Mouse (Mus musculus): Measurements from ENCODE around the gene Ppt2. TPM values are rescaled to one million over a fixed set of nuclear protein-coding genes. Genes with fewer than 3 reads are reported as not detected.
A peak's percentile ranks its signal among the peaks of the same experiment; 100 is the strongest.

The Ppt2 gene
- polyA plus RNA-seq, 1 experiment from 2014 or later: 26.0 TPM

DNA sequence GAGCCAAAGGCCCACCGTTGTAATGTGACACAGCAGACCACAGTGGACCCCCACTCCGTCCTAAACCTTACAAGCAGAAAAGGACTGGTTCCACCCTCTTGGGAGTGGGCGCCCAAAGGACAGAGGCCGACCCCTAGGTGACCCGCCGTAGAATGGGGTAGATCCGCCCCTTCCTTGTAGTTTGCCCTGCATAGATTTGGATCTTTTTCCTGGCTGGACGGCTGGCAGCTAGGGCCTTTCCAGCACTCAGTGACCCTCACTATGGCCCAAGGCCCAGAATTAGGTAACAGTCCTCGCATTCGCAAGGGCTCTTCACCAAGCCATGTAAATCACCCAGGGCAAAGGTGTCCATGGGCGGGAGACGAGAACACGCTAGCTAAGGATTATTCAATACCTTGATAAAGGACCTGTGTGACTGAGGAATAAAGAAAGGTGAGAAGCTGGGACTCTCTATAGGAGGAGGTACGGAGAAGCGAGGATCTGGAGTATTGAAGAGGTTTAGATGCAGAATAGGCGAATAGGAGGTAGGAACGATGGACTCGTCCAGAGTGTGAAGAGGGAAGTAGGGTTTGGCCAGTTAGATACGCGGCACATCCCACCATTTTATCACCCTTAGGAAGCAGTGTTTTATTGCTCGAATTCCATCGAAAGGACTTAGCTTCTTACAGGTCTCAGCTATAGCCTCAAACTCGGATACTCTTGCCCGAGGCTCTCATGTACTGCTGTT lies 23.6 kb downstream of the Ppt2 start:
- H3K4me1 ChIP-seq (replicated peaks; ENCODE audit: control insufficient read depth, insufficient read depth, low read length): peaks cover 16% of the 10 kb centered on the region
- H3K4me2 ChIP-seq (replicated peaks; ENCODE audit: low read depth, low read length): peak overlapping the region; percentile 81
- peaks cover 6% of the 10 kb centered on the region for H3K36me3 ChIP-seq (ENCODE audit: control insufficient read depth, insufficient read depth, low read length)
- 19% methylated on average over 24 of the region's 24 CpGs for WGBS
- ATAC-seq (ENCODE audit: low FRiP score) (no peak), DNase-seq (ENCODE audit: low spot score) (peak; percentile 39)
- peak overlapping the region; percentile 96 for H3K4me3 ChIP-seq (ENCODE audit: low read depth, low read length)
- H3K9me3 ChIP-seq (ENCODE audit: control insufficient read depth, low read length): no peaks in the 10 kb centered on the region
- peak overlapping the region; percentile 87 for H3K27ac ChIP-seq (ENCODE audit: low read depth, low read length)
- no peaks in the 10 kb centered on the region for H3K27me3 ChIP-seq (ENCODE audit: control insufficient read depth, insufficient read depth, low read length)
- peak overlapping the region; percentile 91 for H3K9ac ChIP-seq (ENCODE audit: low read depth, low read length)

DNA sequence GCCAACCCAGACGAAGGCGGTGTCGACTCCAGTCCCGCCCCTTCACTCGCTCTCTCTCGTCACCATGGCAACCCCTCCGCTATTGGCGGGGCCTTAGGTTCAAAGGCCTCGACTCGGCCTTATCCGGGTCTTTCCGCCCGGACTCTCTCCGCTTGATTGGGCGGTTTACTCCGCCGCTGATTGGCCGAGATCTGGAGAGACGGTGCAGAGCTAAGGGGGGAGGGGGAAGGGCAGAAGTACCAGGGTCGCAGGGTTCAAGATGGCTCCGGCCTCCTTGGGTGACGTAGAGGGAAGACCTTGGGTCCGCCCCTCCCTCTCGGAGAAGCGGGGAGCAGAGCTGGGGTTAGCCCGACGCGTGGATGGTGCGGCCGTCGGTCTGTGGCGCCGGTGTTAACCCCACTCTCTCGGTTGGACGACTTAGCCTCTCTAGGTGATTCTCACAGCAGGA lies 24.2 kb downstream of the Ppt2 start, which contains the start of gene Agpat1:
Gene Agpat1, plus strand, starts transcription at position 202 of the 448 bp plus-strand sequence.
- Histone ChIP-seq H3K27me3 (ENCODE audit: control insufficient read depth, insufficient read depth, low read length) (no peaks in the 10 kb centered on the region), H3K9me3 (ENCODE audit: control insufficient read depth, low read length) (no peaks in the 10 kb centered on the region), H3K27ac (ENCODE audit: low read depth, low read length) (peak within 1 kb of the TSS; percentile 87), H3K4me1 (replicated peaks; ENCODE audit: control insufficient read depth, insufficient read depth, low read length) (peaks cover 16% of the 10 kb centered on the region), H3K36me3 (ENCODE audit: control insufficient read depth, insufficient read depth, low read length) (peaks cover 6% of the 10 kb centered on the region), H3K4me2 (replicated peaks; ENCODE audit: low read depth, low read length) (peak within 1 kb of the TSS; percentile 81), H3K9ac (ENCODE audit: low read depth, low read length) (peak within 1 kb of the TSS; percentile 91), H3K4me3 (ENCODE audit: low read depth, low read length) (peak within 1 kb of the TSS; percentile 96)
- 0% methylated on average over 35 of the region's 35 CpGs for WGBS
- DNase-seq (ENCODE audit: low spot score) (peak; percentile 100), ATAC-seq (ENCODE audit: low FRiP score) (peak; percentile 89)

DNA sequence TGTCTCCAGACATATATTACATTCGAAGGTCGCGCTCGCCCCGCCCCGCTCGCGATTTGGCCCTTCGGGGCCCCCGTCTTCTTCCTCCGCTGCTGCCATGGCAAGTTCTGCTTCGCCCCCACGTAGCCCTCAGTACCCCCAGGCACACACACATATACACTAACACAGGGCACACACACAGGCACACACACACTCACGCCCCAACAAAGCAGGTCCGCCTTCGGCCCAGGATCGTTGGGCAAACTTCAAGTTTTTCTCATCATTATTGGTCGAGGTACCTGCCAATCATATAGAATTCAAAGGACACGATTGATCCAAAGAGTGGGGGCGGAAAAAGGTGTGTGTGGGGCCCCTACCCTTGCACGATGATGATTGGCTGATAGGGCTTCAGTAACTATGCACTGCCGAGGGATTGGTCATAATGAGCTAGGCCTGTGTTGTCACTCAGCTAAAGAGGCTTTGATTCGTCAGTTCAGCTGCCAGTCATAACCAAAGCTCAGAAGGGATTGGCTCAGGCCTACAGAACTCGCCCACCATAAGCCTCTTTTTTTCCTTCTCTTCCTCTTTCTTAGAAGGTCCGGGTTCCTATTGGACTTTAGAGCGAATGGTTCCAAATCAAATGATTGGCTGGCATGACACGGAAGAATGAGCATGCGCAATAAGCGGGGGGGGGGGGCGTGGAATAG lies 24.8 kb downstream of the Ppt2 start, which contains the start of gene Rnf5:
Gene Rnf5, minus strand, starts transcription at position 316 of the 686 bp plus-strand sequence.
- WGBS: under 1% methylated on average over 30 of the region's 30 CpGs
- peak within 1 kb of the TSS; percentile 81 for H3K4me2 ChIP-seq (replicated peaks; ENCODE audit: low read depth, low read length)

DNA sequence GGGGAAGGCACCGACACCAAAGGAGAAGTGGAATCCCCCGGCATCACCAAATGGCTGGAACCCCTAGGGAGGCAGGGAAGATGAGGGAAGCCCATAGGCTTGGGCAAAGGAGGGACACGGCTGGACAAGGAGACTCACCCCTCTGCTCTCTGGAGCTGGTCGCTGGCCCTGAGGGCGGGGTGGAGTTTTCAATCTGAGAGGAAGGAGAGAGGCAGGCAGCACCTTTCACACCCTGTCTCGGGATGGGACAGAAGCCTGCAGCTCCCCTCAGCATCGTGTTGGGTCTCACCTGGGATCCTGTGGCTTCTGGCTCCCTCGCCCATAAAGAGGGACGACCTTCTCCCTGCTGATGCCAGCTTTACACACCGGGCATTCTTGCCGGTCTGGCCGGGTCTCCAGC lies 26.5 kb downstream of the Ppt2 start:
- Histone ChIP-seq H3K9me3 (ENCODE audit: control insufficient read depth, low read length) (no peaks in the 10 kb centered on the region), H3K4me3 (ENCODE audit: low read depth, low read length) (peak overlapping the region; percentile 56; the same call in 1 of the 2 replicates), H3K27me3 (ENCODE audit: control insufficient read depth, insufficient read depth, low read length) (no peaks in the 10 kb centered on the region), H3K9ac (ENCODE audit: low read depth, low read length) (no peak overlapping the region), H3K27ac (ENCODE audit: low read depth, low read length) (no peak overlapping the region), H3K4me2 (replicated peaks; ENCODE audit: low read depth, low read length) (peak overlapping the region; percentile 80; the same call in 1 of the 2 replicates), H3K36me3 (ENCODE audit: control insufficient read depth, insufficient read depth, low read length) (peaks cover 6% of the 10 kb centered on the region), H3K4me1 (replicated peaks; ENCODE audit: control insufficient read depth, insufficient read depth, low read length) (peaks cover 13% of the 10 kb centered on the region)
- no peak for DNase-seq (ENCODE audit: low spot score)
- 87% methylated on average over 12 of the region's 12 CpGs for WGBS
- ATAC-seq (ENCODE audit: low FRiP score): no peak

More for the DNA sequence above, 24.8 kb downstream of the Ppt2 start, which contains the start of gene Rnf5:
- Histone ChIP-seq H3K27ac (ENCODE audit: low read depth, low read length) (peak within 1 kb of the TSS; percentile 87), H3K9ac (ENCODE audit: low read depth, low read length) (peak within 1 kb of the TSS; percentile 53), H3K27me3 (ENCODE audit: control insufficient read depth, insufficient read depth, low read length) (no peaks in the 10 kb centered on the region), H3K36me3 (ENCODE audit: control insufficient read depth, insufficient read depth, low read length) (peaks cover 6% of the 10 kb centered on the region), H3K4me3 (ENCODE audit: low read depth, low read length) (peak within 1 kb of the TSS; percentile 96), H3K4me1 (replicated peaks; ENCODE audit: control insufficient read depth, insufficient read depth, low read length) (peaks cover 16% of the 10 kb centered on the region), H3K9me3 (ENCODE audit: control insufficient read depth, low read length) (no peaks in the 10 kb centered on the region)
- ATAC-seq (ENCODE audit: low FRiP score) (peak; percentile 95), DNase-seq (ENCODE audit: low spot score) (peak; percentile 98)

DNA sequence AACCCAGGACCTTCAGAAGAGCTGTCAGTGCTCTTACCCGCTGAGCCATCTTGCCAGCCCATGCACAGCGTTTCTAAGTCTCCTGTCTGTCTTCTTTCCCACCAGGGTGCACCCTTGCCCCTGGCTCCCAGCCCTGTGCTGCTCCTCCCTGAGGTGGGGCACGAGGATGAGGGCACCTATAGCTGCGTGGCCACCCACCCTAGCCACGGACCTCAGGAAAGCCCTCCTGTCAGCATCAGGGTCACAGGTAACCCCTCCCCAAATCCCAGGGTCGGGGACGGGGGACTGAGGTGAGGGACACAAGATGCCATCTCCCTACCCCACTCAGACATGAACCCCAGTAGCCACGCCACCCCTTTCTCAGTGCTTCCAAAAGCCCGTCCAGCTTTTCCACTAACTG lies 28.4 kb downstream of the Ppt2 start:
- Histone ChIP-seq H3K36me3 (ENCODE audit: control insufficient read depth, insufficient read depth, low read length) (peaks cover 6% of the 10 kb centered on the region), H3K4me3 (ENCODE audit: low read depth, low read length) (no peak overlapping the region), H3K27ac (ENCODE audit: low read depth, low read length) (no peak overlapping the region), H3K27me3 (ENCODE audit: control insufficient read depth, insufficient read depth, low read length) (no peaks in the 10 kb centered on the region), H3K9me3 (ENCODE audit: control insufficient read depth, low read length) (no peaks in the 10 kb centered on the region), H3K9ac (ENCODE audit: low read depth, low read length) (no peak overlapping the region), H3K4me1 (replicated peaks; ENCODE audit: control insufficient read depth, insufficient read depth, low read length) (peaks cover 8% of the 10 kb centered on the region), H3K4me2 (replicated peaks; ENCODE audit: low read depth, low read length) (no peak overlapping the region)
- DNase-seq (ENCODE audit: low spot score) (no peak), ATAC-seq (ENCODE audit: low FRiP score) (no peak)
- WGBS: 79% methylated on average over 9 of the region's 9 CpGs

DNA sequence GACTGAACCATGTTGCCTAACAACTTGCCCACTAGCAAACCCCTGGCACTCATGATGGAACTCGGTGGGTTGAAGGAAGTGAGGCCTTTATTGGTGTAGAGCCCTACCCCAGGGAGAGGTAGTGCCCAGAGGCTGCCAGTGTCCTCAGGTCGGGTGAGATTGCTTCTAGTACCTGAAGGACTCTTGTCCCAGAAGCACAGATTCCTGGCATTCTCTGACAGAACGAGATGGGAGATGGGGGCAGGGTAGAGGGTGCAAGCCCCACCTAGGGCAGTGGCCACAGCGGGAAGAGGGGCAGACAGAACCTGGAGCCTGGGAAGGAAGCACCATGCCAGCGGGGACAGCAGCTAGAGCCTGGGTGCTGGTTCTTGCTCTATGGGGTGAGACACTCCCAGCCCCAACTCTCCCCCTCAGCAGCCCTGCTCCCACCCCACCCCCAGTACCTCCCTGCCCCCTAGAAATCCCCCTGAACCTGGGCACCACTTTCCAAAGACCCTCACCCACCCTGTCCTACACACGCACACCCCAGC lies 30.7 kb downstream of the Ppt2 start, which contains the start of gene Ager:
Gene Ager, plus strand, starts transcription at position 297 of the 530 bp plus-strand sequence.
- H3K27ac ChIP-seq (ENCODE audit: low read depth, low read length): no peak within 1 kb of the TSS; the same call in 1 of the 2 replicates
- no peak within 1 kb of the TSS for H3K4me3 ChIP-seq (ENCODE audit: low read depth, low read length)
- no peaks in the 10 kb centered on the region for H3K9me3 ChIP-seq (ENCODE audit: control insufficient read depth, low read length)
- no peak for ATAC-seq (ENCODE audit: low FRiP score)
- peaks cover 6% of the 10 kb centered on the region for H3K36me3 ChIP-seq (ENCODE audit: control insufficient read depth, insufficient read depth, low read length)
- H3K27me3 ChIP-seq (ENCODE audit: control insufficient read depth, insufficient read depth, low read length): no peaks in the 10 kb centered on the region
- H3K4me2 ChIP-seq (replicated peaks; ENCODE audit: low read depth, low read length): no peak within 1 kb of the TSS
- no peak within 1 kb of the TSS for H3K9ac ChIP-seq (ENCODE audit: low read depth, low read length)
- peaks cover 10% of the 10 kb centered on the region for H3K4me1 ChIP-seq (replicated peaks; ENCODE audit: control insufficient read depth, insufficient read depth, low read length)
- 30% methylated on average over 6 of the region's 6 CpGs for WGBS
- no peak for DNase-seq (ENCODE audit: low spot score)

DNA sequence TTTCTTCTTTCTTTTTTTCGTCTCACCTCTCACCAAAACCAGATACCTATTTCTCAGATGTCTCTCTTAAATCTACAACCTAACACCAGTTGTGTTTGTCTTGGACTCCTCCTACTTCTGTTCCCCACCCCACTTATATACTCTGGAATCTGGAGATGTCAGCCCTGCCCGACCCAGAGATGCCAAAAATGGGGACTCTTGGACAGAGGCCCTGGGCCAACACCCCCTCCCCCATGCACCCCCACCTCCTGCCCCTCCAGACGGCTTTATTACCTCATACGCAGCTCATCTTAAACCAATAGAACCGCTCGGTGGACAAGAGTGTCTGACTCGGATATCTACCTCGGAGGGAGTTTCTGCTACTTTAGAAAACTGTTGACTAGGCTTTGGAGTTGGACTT lies 32.2 kb downstream of the Ppt2 start:
- Histone ChIP-seq H3K27ac (ENCODE audit: low read depth, low read length) (no peak overlapping the region), H3K4me1 (replicated peaks; ENCODE audit: control insufficient read depth, insufficient read depth, low read length) (peaks cover 10% of the 10 kb centered on the region)

DNA sequence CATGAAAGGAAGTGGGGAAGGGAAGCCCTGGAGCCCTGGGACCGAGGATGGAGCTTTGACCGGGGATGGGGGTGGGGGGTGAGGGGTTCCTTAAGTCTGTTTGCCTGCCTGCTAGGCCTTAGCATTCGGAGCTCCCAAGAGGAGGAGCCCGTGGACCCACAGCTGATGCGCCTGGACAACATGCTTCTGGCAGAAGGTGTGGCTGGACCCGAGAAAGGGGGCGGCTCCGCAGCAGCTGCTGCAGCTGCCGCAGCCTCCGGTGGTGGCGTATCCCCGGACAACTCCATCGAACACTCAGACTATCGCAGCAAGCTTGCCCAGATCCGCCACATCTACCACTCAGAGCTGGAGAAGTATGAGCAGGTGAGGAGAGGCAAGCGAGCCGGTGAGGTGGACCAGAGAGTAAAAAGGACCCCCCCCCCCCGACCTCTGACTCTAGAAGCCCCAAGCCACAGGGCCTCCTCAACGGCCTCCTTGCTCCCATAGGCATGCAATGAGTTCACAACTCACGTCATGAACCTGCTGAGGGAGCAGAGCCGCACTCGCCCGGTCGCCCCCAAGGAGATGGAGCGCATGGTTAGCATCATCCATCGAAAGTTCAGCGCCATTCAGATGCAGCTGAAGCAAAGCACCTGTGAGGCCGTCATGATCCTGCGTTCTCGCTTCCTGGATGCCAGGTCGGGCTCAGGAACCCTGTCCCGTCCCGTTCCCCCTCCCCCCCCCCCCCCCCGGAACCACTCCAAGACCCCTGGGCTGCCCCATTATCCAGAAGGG lies 34.4 kb downstream of the Ppt2 start:
- Histone ChIP-seq H3K9me3 (ENCODE audit: control insufficient read depth, low read length) (no peaks in the 10 kb centered on the region), H3K4me3 (ENCODE audit: low read depth, low read length) (peak overlapping the region; percentile 97), H3K9ac (ENCODE audit: low read depth, low read length) (peak overlapping the region; percentile 99), H3K4me2 (replicated peaks; ENCODE audit: low read depth, low read length) (peak overlapping the region; percentile 98), H3K36me3 (ENCODE audit: control insufficient read depth, insufficient read depth, low read length) (no peaks in the 10 kb centered on the region), H3K27ac (ENCODE audit: low read depth, low read length) (peak overlapping the region; percentile 100; the same call in 1 of the 2 replicates), H3K4me1 (replicated peaks; ENCODE audit: control insufficient read depth, insufficient read depth, low read length) (peaks cover 25% of the 10 kb centered on the region), H3K27me3 (ENCODE audit: control insufficient read depth, insufficient read depth, low read length) (no peaks in the 10 kb centered on the region)
- ATAC-seq (ENCODE audit: low FRiP score) (no peak), DNase-seq (ENCODE audit: low spot score) (no peak)
- 49% methylated on average over 32 of the region's 34 CpGs for WGBS

More for the DNA sequence above, 32.2 kb downstream of the Ppt2 start:
- Histone ChIP-seq H3K9me3 (ENCODE audit: control insufficient read depth, low read length) (no peaks in the 10 kb centered on the region), H3K9ac (ENCODE audit: low read depth, low read length) (no peak overlapping the region), H3K36me3 (ENCODE audit: control insufficient read depth, insufficient read depth, low read length) (peaks cover 6% of the 10 kb centered on the region), H3K27me3 (ENCODE audit: control insufficient read depth, insufficient read depth, low read length) (no peaks in the 10 kb centered on the region), H3K4me2 (replicated peaks; ENCODE audit: low read depth, low read length) (no peak overlapping the region), H3K4me3 (ENCODE audit: low read depth, low read length) (no peak overlapping the region)
- 85% methylated on average over 8 of the region's 8 CpGs for WGBS
- DNase-seq (ENCODE audit: low spot score) (no peak), ATAC-seq (ENCODE audit: low FRiP score) (no peak)

All from hindbrain, embryonic 11.5 days (tissue).